Mouse (Mus musculus) stomach, postnatal 0 days (tissue): ENCODE results near the gene Trim8.

ENCODE experiments used
- CTCF ChIP-seq: IDR thresholded peaks from 2 replicates; pipeline ENCODE4 v1.5.1; 2016; ENCODE audit warnings: antibody characterized with exemption, low read depth, mild to moderate bottlenecking, moderate library complexity
- EP300 ChIP-seq: optimal IDR thresholded peaks from 2 replicates; pipeline ENCODE3; 2016; ENCODE audit warnings: antibody characterized with exemption

DNA sequence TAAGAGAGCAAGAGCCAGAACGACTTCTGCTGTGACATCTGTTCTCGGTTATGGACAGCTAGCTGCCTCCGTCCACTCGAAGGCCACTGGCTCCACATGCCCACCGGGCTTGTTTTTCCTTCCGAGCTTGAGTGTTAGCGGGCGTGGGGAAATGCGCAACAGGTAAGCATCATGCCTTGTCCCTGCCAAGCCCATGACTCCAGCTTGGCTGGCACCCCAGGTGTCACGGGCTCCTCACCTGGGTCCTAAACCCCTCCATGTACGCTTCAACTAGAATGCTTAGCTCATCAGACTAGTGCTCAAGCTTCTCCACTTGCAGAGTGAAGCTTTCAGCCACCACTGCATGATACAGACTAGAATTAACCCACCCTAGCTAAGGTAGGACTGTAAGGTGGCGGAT lies 57.1 kb downstream of the Trim8 start:
- TF ChIP-seq CTCF = no peak
- TF ChIP-seq EP300 = no peak
